Mouse (Mus musculus): Measurements from ENCODE around the gene Cd300lg. TPM values are rescaled to one million over a fixed set of nuclear protein-coding genes. Genes with fewer than 3 reads are reported as not detected.

Cd300lg gene
- polyA plus RNA-seq, 1 experiment from 2014 or later: 0.46 TPM

DNA sequence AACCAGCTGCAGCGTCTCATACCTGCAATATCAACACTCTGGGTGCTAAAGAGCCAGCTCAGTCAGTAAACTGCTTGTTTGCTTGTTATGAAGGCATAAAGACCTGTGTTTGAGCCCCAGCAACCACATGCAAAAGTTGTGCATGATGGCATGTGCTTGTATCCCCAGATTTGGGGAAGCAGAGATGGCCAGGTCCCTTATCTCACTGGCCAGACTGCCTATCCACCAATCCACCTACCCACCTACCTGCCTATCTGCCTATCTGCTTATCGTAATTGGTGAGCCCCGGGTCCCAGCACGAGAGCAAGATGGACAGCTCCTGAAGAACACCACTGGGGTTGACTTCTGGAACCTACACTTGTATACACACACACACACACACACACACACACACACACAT is 12.0 kb upstream of the Cd300lg start:
- no peak overlapping the region for H3K9ac ChIP-seq (replicated peaks; ENCODE audit: low read depth, low read length)
- H3K4me3 ChIP-seq (replicated peaks; ENCODE audit: low read length): no peak overlapping the region
- no peak overlapping the region for H3K27ac ChIP-seq (ENCODE audit: low read length)
- H3K27me3 ChIP-seq (replicated peaks; ENCODE audit: control insufficient read depth, insufficient read depth, low read length): no peaks in the 10 kb centered on the region
- peaks cover 28% of the 10 kb centered on the region for H3K4me1 ChIP-seq (replicated peaks; ENCODE audit: control insufficient read depth, insufficient read depth, low read length)
- no peak for ATAC-seq
- H3K36me3 ChIP-seq (ENCODE audit: control insufficient read depth, insufficient read depth): no peaks in the 10 kb centered on the region
- H3K9me3 ChIP-seq (ENCODE audit: control insufficient read depth, low read length): no peaks in the 10 kb centered on the region
- H3K4me2 ChIP-seq (ENCODE audit: low read length): no peak overlapping the region
- WGBS: 90% methylated on average over 4 of the region's 4 CpGs

DNA sequence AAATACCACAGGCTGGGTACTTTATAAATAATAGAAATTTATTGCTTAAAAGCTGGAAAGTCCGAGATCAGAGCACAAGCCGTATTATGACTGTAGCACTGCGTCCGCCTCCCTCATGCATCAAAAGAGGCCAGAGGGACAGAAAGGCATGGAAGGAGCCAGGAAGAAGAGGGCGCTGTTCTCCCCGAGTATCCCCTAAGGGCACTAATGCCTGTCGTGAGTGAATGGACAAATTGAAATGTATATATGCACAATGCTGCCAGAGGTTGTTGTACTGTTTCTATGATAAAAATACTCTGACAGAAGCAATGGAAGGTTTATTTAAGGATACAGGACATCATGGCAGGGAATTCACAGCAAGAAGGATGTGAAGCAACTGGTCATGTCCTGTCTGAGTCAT is 11.3 kb upstream of the Cd300lg start:
- Histone ChIP-seq H3K27ac (ENCODE audit: low read length) (no peak overlapping the region), H3K36me3 (ENCODE audit: control insufficient read depth, insufficient read depth) (no peaks in the 10 kb centered on the region), H3K4me2 (ENCODE audit: low read length) (no peak overlapping the region), H3K9ac (replicated peaks; ENCODE audit: low read depth, low read length) (no peak overlapping the region), H3K4me3 (replicated peaks; ENCODE audit: low read length) (no peak overlapping the region), H3K27me3 (replicated peaks; ENCODE audit: control insufficient read depth, insufficient read depth, low read length) (no peaks in the 10 kb centered on the region), H3K4me1 (replicated peaks; ENCODE audit: control insufficient read depth, insufficient read depth, low read length) (peaks cover 25% of the 10 kb centered on the region), H3K9me3 (ENCODE audit: control insufficient read depth, low read length) (no peaks in the 10 kb centered on the region)
- WGBS: 32% methylated on average over 7 of the region's 7 CpGs
- no peak for ATAC-seq

DNA sequence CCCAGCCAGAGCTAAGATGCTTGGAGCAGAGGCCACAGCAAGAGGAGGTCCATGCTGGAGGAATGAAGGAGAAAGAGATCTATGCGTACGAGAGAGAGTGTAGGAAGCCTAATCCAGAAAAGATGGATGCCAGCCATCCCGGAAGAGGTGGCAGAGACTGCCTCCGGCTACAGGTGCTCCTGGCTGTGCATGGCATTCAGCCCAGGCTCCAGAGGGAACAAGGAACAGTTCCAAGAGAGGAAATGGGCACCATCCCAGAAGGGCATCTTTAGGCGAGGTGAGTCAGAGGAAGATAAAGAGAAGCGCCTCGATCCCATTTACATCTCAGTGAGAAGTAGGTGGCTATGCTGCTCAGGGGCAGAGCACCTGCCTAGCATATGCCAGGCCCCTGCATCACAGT is 10.2 kb upstream of the Cd300lg start:
- no peaks in the 10 kb centered on the region for H3K9me3 ChIP-seq (ENCODE audit: control insufficient read depth, low read length)
- no peak overlapping the region for H3K9ac ChIP-seq (replicated peaks; ENCODE audit: low read depth, low read length)
- 39% methylated on average over 7 of the region's 7 CpGs for WGBS
- H3K4me2 ChIP-seq (ENCODE audit: low read length): no peak overlapping the region
- no peak for ATAC-seq
- no peaks in the 10 kb centered on the region for H3K36me3 ChIP-seq (ENCODE audit: control insufficient read depth, insufficient read depth)
- H3K4me3 ChIP-seq (replicated peaks; ENCODE audit: low read length): no peak overlapping the region
- peaks cover 13% of the 10 kb centered on the region for H3K4me1 ChIP-seq (replicated peaks; ENCODE audit: control insufficient read depth, insufficient read depth, low read length)
- H3K27ac ChIP-seq (ENCODE audit: low read length): no peak overlapping the region
- no peaks in the 10 kb centered on the region for H3K27me3 ChIP-seq (replicated peaks; ENCODE audit: control insufficient read depth, insufficient read depth, low read length)

DNA sequence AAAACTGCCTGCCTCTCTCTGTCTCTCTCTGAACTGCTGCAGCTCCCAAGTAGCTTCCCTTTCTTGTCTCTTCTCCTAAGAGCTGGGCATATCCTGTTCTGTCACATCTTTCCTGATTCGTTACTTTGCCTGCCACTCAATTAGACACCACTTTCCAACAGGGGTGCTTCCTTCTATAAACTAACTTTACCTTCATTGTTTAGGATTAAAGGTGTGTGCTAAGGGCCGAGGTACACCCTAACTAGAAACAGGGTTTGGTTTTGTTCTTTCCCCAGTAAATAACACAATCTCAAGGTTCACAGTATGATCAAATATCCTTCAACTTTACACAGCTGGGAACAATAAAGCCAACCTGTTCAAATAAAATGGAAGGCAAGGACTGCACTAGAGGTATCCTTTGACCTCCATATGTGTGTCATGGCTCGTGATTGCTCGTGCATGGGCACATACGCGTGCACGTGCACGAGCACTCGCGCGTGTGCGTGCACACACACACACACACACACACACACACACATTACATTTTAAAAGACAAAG is 8.2 kb upstream of the Cd300lg start:
- Histone ChIP-seq H3K4me3 (replicated peaks; ENCODE audit: low read length) (no peak overlapping the region), H3K4me1 (replicated peaks; ENCODE audit: control insufficient read depth, insufficient read depth, low read length) (peaks cover 4% of the 10 kb centered on the region), H3K27me3 (replicated peaks; ENCODE audit: control insufficient read depth, insufficient read depth, low read length) (no peaks in the 10 kb centered on the region), H3K36me3 (ENCODE audit: control insufficient read depth, insufficient read depth) (no peaks in the 10 kb centered on the region), H3K9ac (replicated peaks; ENCODE audit: low read depth, low read length) (no peak overlapping the region), H3K27ac (ENCODE audit: low read length) (no peak overlapping the region), H3K4me2 (ENCODE audit: low read length) (no peak overlapping the region), H3K9me3 (ENCODE audit: control insufficient read depth, low read length) (no peaks in the 10 kb centered on the region)
- 90% methylated on average over 12 of the region's 12 CpGs for WGBS
- no peak for ATAC-seq

DNA sequence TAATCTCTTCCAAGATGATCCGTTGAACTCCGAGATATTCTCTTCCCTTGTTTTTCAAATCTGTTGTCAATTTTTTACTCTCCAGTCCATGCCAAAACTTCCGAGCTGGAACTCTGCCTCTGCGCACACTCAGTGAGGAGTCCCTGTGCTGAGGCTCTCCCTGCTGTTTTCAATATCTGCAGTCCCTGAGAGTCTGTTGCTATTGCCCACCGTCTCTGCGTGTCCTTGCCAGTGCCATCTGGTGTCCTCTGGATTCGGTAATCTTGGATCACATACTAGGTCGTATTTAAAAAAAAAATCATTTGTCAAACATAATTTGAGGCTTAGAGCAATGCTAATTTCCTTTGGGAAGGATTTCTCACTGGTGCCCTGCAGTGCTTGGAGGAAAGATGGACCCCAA is 6.4 kb upstream of the Cd300lg start:
- no peak overlapping the region for H3K4me2 ChIP-seq (ENCODE audit: low read length)
- no peaks in the 10 kb centered on the region for H3K36me3 ChIP-seq (ENCODE audit: control insufficient read depth, insufficient read depth)
- no peaks in the 10 kb centered on the region for H3K9me3 ChIP-seq (ENCODE audit: control insufficient read depth, low read length)
- no peak overlapping the region for H3K9ac ChIP-seq (replicated peaks; ENCODE audit: low read depth, low read length)
- peaks cover 4% of the 10 kb centered on the region for H3K4me1 ChIP-seq (replicated peaks; ENCODE audit: control insufficient read depth, insufficient read depth, low read length)
- H3K27me3 ChIP-seq (replicated peaks; ENCODE audit: control insufficient read depth, insufficient read depth, low read length): no peaks in the 10 kb centered on the region
- H3K27ac ChIP-seq (ENCODE audit: low read length): no peak overlapping the region
- no peak overlapping the region for H3K4me3 ChIP-seq (replicated peaks; ENCODE audit: low read length)
- WGBS: 48% methylated on average over 8 of the region's 8 CpGs
- peak; percentile 38; the same call in 1 of the 2 replicates for ATAC-seq

DNA sequence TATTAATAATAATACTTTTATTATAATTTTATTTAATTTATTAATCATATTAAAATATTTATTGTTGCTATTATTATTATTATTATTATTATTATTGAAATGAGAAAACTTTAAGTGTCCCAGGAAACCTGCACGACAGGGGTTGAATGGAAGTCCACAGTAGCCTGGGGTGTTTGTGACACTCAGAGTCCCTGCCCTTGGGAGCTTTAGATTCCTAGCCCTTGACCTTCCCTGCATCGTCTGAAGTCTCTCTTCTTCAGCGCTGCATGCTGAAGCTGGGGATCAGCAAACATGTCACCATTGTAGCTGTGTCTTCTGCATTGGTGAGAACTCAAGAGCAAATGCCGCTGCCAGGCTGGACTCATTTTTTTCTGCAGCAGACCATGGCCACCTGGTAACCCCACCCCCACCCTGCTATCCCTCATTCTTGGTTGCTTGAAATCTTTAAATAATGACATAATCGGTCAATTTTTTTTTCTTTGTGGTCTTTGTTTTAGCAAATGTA is 5.8 kb upstream of the Cd300lg start:
- Histone ChIP-seq H3K27ac (ENCODE audit: low read length) (peak overlapping the region; percentile 32; the same call in 1 of the 2 replicates), H3K4me3 (replicated peaks; ENCODE audit: low read length) (no peak overlapping the region), H3K9ac (replicated peaks; ENCODE audit: low read depth, low read length) (no peak overlapping the region), H3K27me3 (replicated peaks; ENCODE audit: control insufficient read depth, insufficient read depth, low read length) (no peaks in the 10 kb centered on the region), H3K36me3 (ENCODE audit: control insufficient read depth, insufficient read depth) (no peaks in the 10 kb centered on the region), H3K9me3 (ENCODE audit: control insufficient read depth, low read length) (no peaks in the 10 kb centered on the region), H3K4me2 (ENCODE audit: low read length) (no peak overlapping the region), H3K4me1 (replicated peaks; ENCODE audit: control insufficient read depth, insufficient read depth, low read length) (peaks cover 4% of the 10 kb centered on the region; the same call in 1 of the 2 replicates)
- WGBS: 74% methylated on average over 5 of the region's 5 CpGs
- no peak for ATAC-seq

DNA sequence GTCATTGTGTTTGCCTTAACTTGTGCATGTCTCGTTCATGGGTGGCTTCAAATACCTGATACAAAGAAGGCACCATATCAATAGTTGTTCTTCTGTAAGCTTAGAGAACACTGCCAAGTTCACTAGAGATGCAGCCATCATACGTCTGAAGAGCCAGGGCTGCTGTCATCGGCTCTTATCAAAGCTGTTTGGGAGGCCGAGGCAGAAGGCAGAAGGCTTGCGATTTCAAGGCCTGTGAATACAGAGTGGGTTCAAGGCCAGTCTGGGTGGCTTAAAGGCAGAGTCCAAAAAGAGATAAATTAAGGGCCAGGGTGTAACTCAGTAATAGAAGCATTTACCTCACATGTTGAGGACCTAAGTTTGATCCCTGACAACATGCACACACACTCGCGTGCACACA is 5.0 kb upstream of the Cd300lg start:
- no peaks in the 10 kb centered on the region for H3K36me3 ChIP-seq (ENCODE audit: control insufficient read depth, insufficient read depth)
- no peak overlapping the region for H3K4me2 ChIP-seq (ENCODE audit: low read length)
- WGBS: 75% methylated on average over 7 of the region's 7 CpGs
- ATAC-seq: no peak
- no peak overlapping the region for H3K4me3 ChIP-seq (replicated peaks; ENCODE audit: low read length)
- no peaks in the 10 kb centered on the region for H3K9me3 ChIP-seq (ENCODE audit: control insufficient read depth, low read length)
- no peak overlapping the region for H3K27ac ChIP-seq (ENCODE audit: low read length)
- no peaks in the 10 kb centered on the region for H3K27me3 ChIP-seq (replicated peaks; ENCODE audit: control insufficient read depth, insufficient read depth, low read length)
- 0 out of 2 replicates have a peak, but pooled peaks cover 4% of the 10 kb centered on the region for H3K4me1 ChIP-seq (replicated peaks; ENCODE audit: control insufficient read depth, insufficient read depth, low read length)
- no peak overlapping the region for H3K9ac ChIP-seq (replicated peaks; ENCODE audit: low read depth, low read length)

DNA sequence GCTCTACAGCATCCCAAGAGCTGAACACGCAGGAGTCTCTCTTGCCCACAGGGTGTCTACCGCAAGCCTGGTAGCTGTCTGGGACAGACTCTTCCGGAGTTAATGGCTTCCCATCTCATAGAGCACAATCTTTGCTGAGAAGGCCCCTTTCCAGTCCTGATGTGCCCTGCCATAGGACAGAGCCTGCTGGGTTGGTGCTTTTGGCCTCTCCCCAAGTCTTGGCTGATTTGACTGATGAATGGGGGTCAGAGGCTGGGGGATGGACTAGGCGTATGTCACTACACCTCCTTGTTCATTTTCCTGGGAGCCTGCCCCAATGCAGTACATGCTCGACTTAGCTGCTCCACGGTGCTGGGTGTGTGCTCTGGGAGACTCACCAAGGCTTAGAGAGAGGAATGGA is 3.5 kb upstream of the Cd300lg start:
- ATAC-seq: no peak
- WGBS: 70% methylated on average over 6 of the region's 6 CpGs

DNA sequence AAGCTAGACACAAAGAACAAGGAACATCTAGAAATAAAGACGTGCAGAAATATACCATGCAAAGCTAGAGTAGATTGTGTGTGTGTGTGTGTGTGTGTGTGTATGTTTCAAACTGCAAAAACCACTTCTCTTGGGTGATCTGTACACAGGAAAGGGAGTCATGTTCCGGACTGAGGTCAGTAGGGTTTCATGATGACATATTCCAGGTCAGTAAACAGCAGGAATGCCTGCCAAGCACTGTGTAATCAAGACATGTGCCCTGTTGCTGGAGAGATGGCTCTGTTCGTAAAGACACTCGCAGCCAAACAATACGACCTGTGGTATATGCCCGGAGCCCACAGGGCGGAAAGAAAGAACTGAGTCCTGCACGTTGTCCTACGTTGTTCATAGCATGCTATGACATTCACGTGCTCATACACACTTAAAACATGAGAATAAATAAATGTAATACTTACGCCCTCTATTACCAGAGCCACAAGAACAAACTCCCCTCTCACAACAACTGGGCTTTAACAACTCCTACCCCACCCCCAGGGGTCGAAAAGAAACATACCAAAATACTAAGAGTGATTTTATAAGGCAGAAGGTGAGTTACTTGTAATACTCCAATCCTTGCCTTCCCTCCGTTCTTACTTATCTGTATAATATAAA is 1.7 kb upstream of the Cd300lg start:
- 68% methylated on average over 13 of the region's 13 CpGs for WGBS

More for the DNA sequence above, 3.5 kb upstream of the Cd300lg start:
- no peak overlapping the region for H3K9ac ChIP-seq (replicated peaks; ENCODE audit: low read depth, low read length)
- no peaks in the 10 kb centered on the region for H3K36me3 ChIP-seq (ENCODE audit: control insufficient read depth, insufficient read depth)
- H3K4me2 ChIP-seq (ENCODE audit: low read length): no peak overlapping the region
- H3K27ac ChIP-seq (ENCODE audit: low read length): no peak overlapping the region
- H3K9me3 ChIP-seq (ENCODE audit: control insufficient read depth, low read length): no peaks in the 10 kb centered on the region
- no peaks in the 10 kb centered on the region for H3K27me3 ChIP-seq (replicated peaks; ENCODE audit: control insufficient read depth, insufficient read depth, low read length)
- H3K4me3 ChIP-seq (replicated peaks; ENCODE audit: low read length): no peak overlapping the region
- 0 out of 2 replicates have a peak, but pooled peaks cover 4% of the 10 kb centered on the region for H3K4me1 ChIP-seq (replicated peaks; ENCODE audit: control insufficient read depth, insufficient read depth, low read length)

More for the DNA sequence above, 1.7 kb upstream of the Cd300lg start:
- Histone ChIP-seq H3K4me1 (replicated peaks; ENCODE audit: control insufficient read depth, insufficient read depth, low read length) (0 out of 2 replicates have a peak, but pooled peaks cover 4% of the 10 kb centered on the region), H3K4me3 (replicated peaks; ENCODE audit: low read length) (no peak overlapping the region), H3K9ac (replicated peaks; ENCODE audit: low read depth, low read length) (no peak overlapping the region), H3K9me3 (ENCODE audit: control insufficient read depth, low read length) (no peaks in the 10 kb centered on the region), H3K36me3 (ENCODE audit: control insufficient read depth, insufficient read depth) (no peaks in the 10 kb centered on the region), H3K27me3 (replicated peaks; ENCODE audit: control insufficient read depth, insufficient read depth, low read length) (no peaks in the 10 kb centered on the region), H3K4me2 (ENCODE audit: low read length) (0 out of 2 replicates have a peak overlapping the region, but pooled peaks have one; percentile 7), H3K27ac (ENCODE audit: low read length) (no peak overlapping the region)
- ATAC-seq: no peak

Measured in forebrain, embryonic 16.5 days (tissue).